Mouse (Mus musculus) liver, embryonic 14.5 days (tissue): Measurements from ENCODE around the gene Diras2. TPM values are rescaled to one million over a fixed set of nuclear protein-coding genes. Genes with fewer than 3 reads are reported as not detected.

Experiments
- ATAC-seq: fragments of 200-750 bp; cut with Nextera tagmentation; 2 replicates; pipeline ENCODE4 v1.8.0; 2017; ENCODE audit warnings: moderate number of reproducible peaks, mild to moderate bottlenecking, moderate library complexity; ENCODE audit not compliant: insufficient read depth
- DNase-seq, 3 experiments: peaks; one replicate each; pipeline ENCODE4 v3.0.0-alpha.2; 2012 to 2013; ENCODE audit warnings: low read depth in 3 of 3, low spot score in 3 of 3
- H3K27ac ChIP-seq: fragments of 300-500 bp; sonication (generic); 2 replicates; pipeline ENCODE4 v1.5.1; 2014; ENCODE audit warnings: moderate library complexity, mild to moderate bottlenecking, control low read depth, inconsistent platforms
- H3K27me3 ChIP-seq: fragments of 300-500 bp; sonication (generic); 2 replicates; pipeline ENCODE4 v1.6.1; 2014; ENCODE audit warnings: mild to moderate bottlenecking, low read length, moderate library complexity; ENCODE audit not compliant: control insufficient read depth, insufficient read depth
- H3K36me3 ChIP-seq: fragments of 300-500 bp; sonication (generic); replicated peaks from 2 replicates; pipeline ENCODE4 v1.6.1; 2014; ENCODE audit warnings: low read depth; ENCODE audit not compliant: control insufficient read depth, insufficient read depth
- H3K4me1 ChIP-seq, 2 experiments: fragments of 200-500 bp in 1 of 2; fragments of 300-500 bp in 1 of 2; sonication (generic) in 1 of 2; replicated peaks; 2 replicates each; pipeline ENCODE4 v1.6.1; 2012 to 2014; ENCODE audit warnings: antibody characterized with exemption in 1 of 2, inconsistent platforms in 1 of 2, low read length in 1 of 2; ENCODE audit not compliant: control insufficient read depth in 2 of 2, insufficient read depth in 2 of 2
- H3K4me2 ChIP-seq: fragments of 300-500 bp; sonication (generic); 2 replicates; pipeline ENCODE4 v1.6.1; 2014; ENCODE audit warnings: low read depth, mild to moderate bottlenecking, control low read depth, moderate library complexity
- H3K4me3 ChIP-seq, 2 experiments: fragments of 200-500 bp in 1 of 2; fragments of 300-500 bp in 1 of 2; sonication (generic) in 1 of 2; 2 replicates each; pipeline ENCODE4 v1.5.1; 2012 to 2014; ENCODE audit warnings: low read depth in 2 of 2, low read length in 2 of 2, mild to moderate bottlenecking in 2 of 2, control low read depth in 1 of 2, inconsistent platforms in 1 of 2, moderate library complexity in 1 of 2; ENCODE audit not compliant: insufficient read depth in 1 of 2
- H3K9ac ChIP-seq: fragments of 300-500 bp; sonication (generic); replicated peaks from 2 replicates; pipeline ENCODE4 v1.6.1; 2014; ENCODE audit warnings: mild to moderate bottlenecking, control low read depth, moderate library complexity
- H3K9me3 ChIP-seq: fragments of 300-500 bp; sonication (generic); 2 replicates; pipeline ENCODE4 v1.6.1; 2016; ENCODE audit warnings: low read length, mixed read lengths; ENCODE audit not compliant: control insufficient read depth
- CTCF ChIP-seq: IDR thresholded peaks from 2 replicates; pipeline ENCODE4 v1.5.1; 2016; ENCODE audit warnings: antibody characterized with exemption, low read depth, control low read depth
- EP300 ChIP-seq: IDR thresholded peaks from 2 replicates; pipeline ENCODE4 v1.6.1; 2016; ENCODE audit warnings: antibody characterized with exemption, low read depth
- WGBS: fragments of 180-500 bp; shearing (Covaris S2); extraction: QIAGEN DNeasy Blood & Tissue Kit; methylation state at CpG from one replicate; pipeline ENCODE4 v1.1.7; 2014; ENCODE audit not compliant: insufficient replicate concordance; 5-methylcytosine and 5-hydroxymethylcytosine counted together
- polyA plus RNA-seq, 2 experiments: library from polyadenylated mRNA; depleted of rRNA in 1 of 2; stranded (reverse) in 1 of 2; unstranded in 1 of 2; fragments of >200 nt; fragmentation: Nextera tagmentation in 1 of 2; extraction: Ambion mirVana in 1 of 2; gene quantifications; 2 replicates each; pipeline versions ENCODE4 v1.2.1 to v1.2.3; 2012 to 2014

The Diras2 gene
- polyA plus RNA-seq, 2 experiments, result 0.06 to 0.20 TPM

DNA sequence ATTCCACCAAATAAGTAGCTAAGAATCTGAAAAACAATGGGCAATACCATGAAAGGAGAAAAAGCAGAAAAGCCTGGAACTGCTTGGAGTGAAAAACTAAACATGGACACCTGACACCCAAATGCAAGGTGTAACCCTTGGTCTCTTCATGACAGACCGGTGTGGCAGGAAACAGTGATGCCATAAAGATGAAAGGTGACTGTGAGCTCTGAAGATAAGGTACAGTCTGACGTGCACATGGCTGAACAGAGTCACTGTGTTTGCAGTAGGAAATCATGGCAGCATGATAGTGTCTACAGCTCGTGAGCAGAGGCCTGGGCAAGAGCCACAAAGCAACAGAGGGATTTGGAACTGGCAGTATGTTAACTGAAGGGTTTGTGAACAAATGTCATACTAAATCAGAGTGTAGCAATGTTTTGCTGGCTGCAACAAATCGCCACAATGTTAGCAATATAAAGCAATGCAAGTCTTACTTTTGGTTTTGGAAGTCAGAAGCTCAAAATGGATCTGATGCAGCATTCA lies 34.0 kb downstream of the Diras2 start:
- ATAC-seq, result no peak
- no peaks in the 10 kb centered on the region for H3K27me3 ChIP-seq
- no peaks in the 10 kb centered on the region for H3K9me3 ChIP-seq
- H3K36me3 ChIP-seq, result no peaks in the 10 kb centered on the region
- no peak overlapping the region for H3K9ac ChIP-seq
- no peak overlapping the region for H3K4me2 ChIP-seq
- no peak overlapping the region for H3K27ac ChIP-seq
- no peak overlapping the region for H3K4me3 ChIP-seq
- 20% methylated on average over 4 of the region's 4 CpGs for WGBS
- TF ChIP-seq EP300, result no peak
- no peak for TF ChIP-seq CTCF
- H3K4me1 ChIP-seq, result no peaks in the 10 kb centered on the region
- no peak for DNase-seq

DNA sequence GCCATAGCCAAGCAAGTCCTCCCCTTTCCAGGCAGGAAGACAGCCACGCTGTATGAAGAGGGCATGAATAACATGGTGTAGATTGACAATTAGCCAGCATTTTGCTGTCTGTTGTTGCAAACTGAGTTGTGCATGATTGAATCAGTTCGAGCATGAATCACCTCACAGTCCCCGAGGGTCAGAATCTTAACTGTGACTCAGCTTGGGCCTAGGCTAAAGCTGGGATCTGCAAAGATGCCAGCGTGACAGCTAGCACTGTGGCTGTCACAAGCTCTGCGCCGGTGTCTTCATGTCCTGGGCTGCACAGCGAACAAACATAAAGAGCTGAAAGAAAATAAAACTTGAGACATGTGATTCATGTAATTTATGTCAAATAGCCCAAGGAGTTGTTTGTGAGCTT lies 42.3 kb downstream of the Diras2 start:
- H3K4me2 ChIP-seq, result no peak overlapping the region
- DNase-seq, result no peak
- H3K9me3 ChIP-seq, result no peaks in the 10 kb centered on the region
- 76% methylated on average over 7 of the region's 7 CpGs for WGBS
- H3K36me3 ChIP-seq, result no peaks in the 10 kb centered on the region
- H3K4me3 ChIP-seq, result no peak overlapping the region
- TF ChIP-seq EP300 (no peak), CTCF (no peak)
- ATAC-seq, result no peak
- no peaks in the 10 kb centered on the region for H3K4me1 ChIP-seq
- H3K9ac ChIP-seq, result no peak overlapping the region
- H3K27me3 ChIP-seq, result no peaks in the 10 kb centered on the region
- no peak overlapping the region for H3K27ac ChIP-seq

DNA sequence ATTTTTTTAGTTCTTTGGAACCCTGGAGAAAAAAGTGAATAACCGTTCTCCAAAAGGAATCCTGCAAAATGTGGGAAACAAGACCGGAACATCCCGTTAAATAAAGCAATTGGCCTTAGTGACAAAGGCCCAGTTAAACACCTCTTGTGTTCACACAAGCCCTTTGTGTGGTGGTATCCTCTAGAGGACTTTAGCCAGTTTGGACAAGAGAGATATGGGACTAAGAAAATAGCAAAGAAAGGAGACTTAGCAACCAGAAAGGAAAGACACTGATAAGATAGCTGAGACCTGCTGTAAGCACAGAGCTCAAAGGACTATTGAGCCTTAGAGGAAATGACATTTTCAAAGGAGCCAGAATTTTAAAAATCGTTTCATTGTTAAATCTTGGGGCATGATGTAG lies 47.0 kb downstream of the Diras2 start:
- H3K9ac ChIP-seq, result no peak overlapping the region
- no peak overlapping the region for H3K4me2 ChIP-seq
- no peaks in the 10 kb centered on the region for H3K4me1 ChIP-seq
- H3K27ac ChIP-seq, result no peak overlapping the region
- DNase-seq, result no peak
- no peak for ATAC-seq
- H3K36me3 ChIP-seq, result no peaks in the 10 kb centered on the region
- no peak overlapping the region for H3K4me3 ChIP-seq
- H3K27me3 ChIP-seq, result no peaks in the 10 kb centered on the region
- no peak for TF ChIP-seq CTCF
- no peak for TF ChIP-seq EP300
- WGBS, result 49% methylated on average over 4 of the region's 4 CpGs
- H3K9me3 ChIP-seq, result no peaks in the 10 kb centered on the region

DNA sequence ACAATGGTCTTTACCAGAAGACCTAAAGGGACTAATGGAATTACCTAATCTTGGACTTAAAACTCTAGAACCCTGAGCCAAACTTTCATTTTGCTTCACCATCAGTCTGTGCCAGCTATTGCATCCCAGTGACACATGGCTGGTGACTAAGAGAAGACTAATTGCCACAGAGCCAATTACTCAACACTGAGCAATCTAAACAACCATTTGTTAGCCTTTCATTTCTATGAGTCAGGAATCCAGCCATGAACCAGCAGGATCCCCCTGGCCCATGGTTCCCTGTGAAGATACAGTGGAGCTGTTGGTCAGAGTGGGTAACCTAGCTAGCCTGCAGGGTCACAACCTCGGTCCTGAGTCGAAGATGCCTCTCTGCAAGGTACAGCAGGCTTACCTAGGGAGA lies 49.3 kb downstream of the Diras2 start:
- H3K36me3 ChIP-seq, result no peaks in the 10 kb centered on the region
- H3K27me3 ChIP-seq, result no peaks in the 10 kb centered on the region
- no peak for TF ChIP-seq EP300
- no peak for TF ChIP-seq CTCF
- no peak overlapping the region for H3K4me2 ChIP-seq
- H3K9ac ChIP-seq, result no peak overlapping the region
- no peaks in the 10 kb centered on the region for H3K9me3 ChIP-seq
- H3K4me3 ChIP-seq, result no peak overlapping the region
- no peak overlapping the region for H3K27ac ChIP-seq
- H3K4me1 ChIP-seq, result no peaks in the 10 kb centered on the region
- no peak for DNase-seq
- no peak for ATAC-seq
- 42% methylated on average over 2 of the region's 2 CpGs for WGBS

DNA sequence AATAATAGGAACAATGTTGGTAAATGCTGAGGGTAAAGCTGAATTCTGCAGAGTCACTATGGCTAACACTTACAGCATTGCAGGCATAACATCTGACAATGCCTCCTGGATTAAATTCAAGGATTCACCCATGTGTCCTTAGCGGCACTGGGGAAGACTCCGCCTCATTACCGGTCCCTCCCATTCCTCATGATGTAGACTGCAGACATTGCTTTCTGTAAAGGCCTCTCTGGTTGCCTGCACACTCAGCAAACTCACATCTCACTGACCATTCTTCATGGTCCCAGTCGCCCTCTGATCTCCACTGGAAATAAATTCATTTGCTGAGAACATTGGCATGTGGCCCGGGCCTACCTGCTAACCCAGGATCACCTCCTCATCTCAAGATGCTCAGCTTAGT lies 51.9 kb downstream of the Diras2 start:
- no peaks in the 10 kb centered on the region for H3K36me3 ChIP-seq
- H3K9me3 ChIP-seq, result no peaks in the 10 kb centered on the region
- ATAC-seq (no peak), DNase-seq (no peak)
- no peak overlapping the region for H3K9ac ChIP-seq
- no peaks in the 10 kb centered on the region for H3K4me1 ChIP-seq
- no peaks in the 10 kb centered on the region for H3K27me3 ChIP-seq
- H3K4me3 ChIP-seq, result no peak overlapping the region
- H3K4me2 ChIP-seq, result no peak overlapping the region
- no peak for TF ChIP-seq EP300
- no peak for TF ChIP-seq CTCF
- no peak overlapping the region for H3K27ac ChIP-seq
- WGBS, result 76% methylated on average over 5 of the region's 5 CpGs
